Mouse (Mus musculus) C2C12 (cell line): Measurements from ENCODE around the gene Ralgds.

Source experiments
- CEBPB ChIP-seq: IDR thresholded peaks from one replicate; pipeline ENCODE4 v1.6.1; 2011; ENCODE audit warnings: low read depth, mild to moderate bottlenecking, control low read depth, moderate library complexity
- CTCF ChIP-seq: IDR thresholded peaks from one replicate; pipeline ENCODE4 v1.5.1; 2011; ENCODE audit not compliant: control insufficient read depth, insufficient read depth, insufficient read length
- FOSL1 ChIP-seq: IDR thresholded peaks from one replicate; pipeline ENCODE4 v1.8.0; 2011; ENCODE audit warnings: mild to moderate bottlenecking, low read length; ENCODE audit not compliant: poor library complexity, insufficient read depth, severe bottlenecking
- MAX ChIP-seq: IDR thresholded peaks from one replicate; pipeline ENCODE4 v1.6.1; 2011; ENCODE audit warnings: mild to moderate bottlenecking, control low read depth
- MYOD1 ChIP-seq: IDR thresholded peaks from one replicate; pipeline ENCODE4 v1.6.1; 2011; ENCODE audit warnings: low read depth; ENCODE audit not compliant: control insufficient read depth, insufficient read length
- MYOG ChIP-seq: IDR thresholded peaks from one replicate; pipeline ENCODE4 v1.6.1; 2011; ENCODE audit not compliant: control insufficient read depth, insufficient read length; ENCODE audit errors: extremely low read depth
- USF1 ChIP-seq: IDR thresholded peaks from one replicate; pipeline ENCODE4 v1.6.1; 2011; ENCODE audit warnings: low read depth, mild to moderate bottlenecking, control low read depth, moderate library complexity

- TF ChIP-seq CTCF, result no peak
- TF ChIP-seq FOSL1, result no peak
- TF ChIP-seq MYOD1, result no peak
- no peak for TF ChIP-seq CEBPB
- TF ChIP-seq USF1, result no peak
- no peak for TF ChIP-seq MAX
- TF ChIP-seq MYOG, result no peak
These were observed 57.0 kb downstream of the Ralgds start for GRCm38 (mm10) chr2:28569903-28570302.
